Mouse (Mus musculus) embryo, embryonic 11.5 days (tissue): Measurements from ENCODE around the gene Arid5b.

Experiments
- DNase-seq: peaks from one replicate; pipeline ENCODE4 v3.0.0-alpha.2; 2012; ENCODE audit warnings: low read depth, low spot score

Arid5b gene

GRCm38 (mm10) chr10:68193561-68193960 lies 85.0 kb downstream of the Arid5b start:
- DNase-seq: no peak

DNA sequence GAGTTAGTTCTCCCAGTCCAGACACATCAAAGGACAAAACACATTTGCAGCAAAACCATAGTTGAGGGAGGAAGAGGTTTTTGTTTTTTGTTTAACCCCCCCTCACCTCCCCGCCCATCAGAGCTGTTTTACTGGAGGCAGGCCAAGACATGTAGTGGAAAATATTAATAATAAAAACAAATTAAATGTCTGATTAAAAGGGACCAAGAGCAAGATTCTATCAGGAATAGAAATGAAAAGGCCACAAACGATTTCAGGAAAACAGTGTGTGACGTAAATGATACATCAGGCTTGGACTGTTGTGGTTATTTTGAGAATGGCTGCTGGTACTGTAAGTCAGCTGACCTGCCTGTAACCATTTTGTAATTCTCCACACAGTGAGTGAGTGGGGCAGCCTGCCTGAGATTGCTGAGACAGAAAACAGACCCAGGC lies 85.7 kb downstream of the Arid5b start:
- no peak for DNase-seq

GRCm38 (mm10) chr10:68191691-68192380 lies 86.7 kb downstream of the Arid5b start:
- no peak for DNase-seq

- DNase-seq: no peak
Measured at GRCm38 (mm10) chr10:68191146-68191545, 87.4 kb downstream of the Arid5b start.

DNA sequence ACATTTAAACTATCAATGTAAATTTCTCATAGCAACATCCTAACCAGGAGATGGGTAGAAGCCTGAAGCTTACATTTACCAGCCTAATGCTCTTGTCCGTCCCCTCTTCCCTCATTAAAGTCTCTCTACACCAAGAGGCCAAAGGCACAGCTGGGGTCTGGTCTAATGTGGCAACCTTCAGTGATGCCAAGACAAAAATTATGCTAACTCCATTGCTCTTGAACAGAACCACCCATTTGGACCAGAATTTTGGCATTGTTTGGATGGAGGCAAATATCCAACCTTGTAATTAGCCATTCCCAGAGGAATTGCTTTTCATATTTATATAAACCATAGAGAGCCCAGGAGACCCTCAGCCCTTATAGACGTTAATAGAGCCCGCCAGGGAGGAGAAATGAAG lies 88.7 kb downstream of the Arid5b start:
- DNase-seq: no peak

GRCm38 (mm10) chr10:68183096-68183495 lies 95.4 kb downstream of the Arid5b start:
- DNase-seq: no peak

GRCm38 (mm10) chr10:68182266-68182665 lies 96.3 kb downstream of the Arid5b start:
- DNase-seq: no peak

DNA sequence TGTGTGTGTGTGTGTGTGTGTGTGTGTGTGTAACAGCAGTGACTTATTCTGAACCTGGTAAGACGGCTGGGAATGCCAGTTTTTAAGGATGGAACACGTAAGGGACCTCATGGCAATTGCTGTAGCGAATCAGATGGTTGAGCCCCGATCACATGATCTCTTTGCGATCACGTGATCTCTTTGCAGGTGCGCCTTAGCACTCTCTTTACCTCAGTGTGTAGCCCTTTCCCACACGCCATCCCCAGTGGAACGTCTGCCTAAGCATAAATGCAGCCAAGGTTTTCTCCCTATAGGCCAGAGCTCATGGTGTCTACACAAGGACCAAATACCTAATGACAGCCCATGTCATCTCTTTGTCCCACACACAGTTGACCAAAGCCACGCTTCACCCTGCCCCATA lies 97.4 kb downstream of the Arid5b start:
- no peak for DNase-seq

DNA sequence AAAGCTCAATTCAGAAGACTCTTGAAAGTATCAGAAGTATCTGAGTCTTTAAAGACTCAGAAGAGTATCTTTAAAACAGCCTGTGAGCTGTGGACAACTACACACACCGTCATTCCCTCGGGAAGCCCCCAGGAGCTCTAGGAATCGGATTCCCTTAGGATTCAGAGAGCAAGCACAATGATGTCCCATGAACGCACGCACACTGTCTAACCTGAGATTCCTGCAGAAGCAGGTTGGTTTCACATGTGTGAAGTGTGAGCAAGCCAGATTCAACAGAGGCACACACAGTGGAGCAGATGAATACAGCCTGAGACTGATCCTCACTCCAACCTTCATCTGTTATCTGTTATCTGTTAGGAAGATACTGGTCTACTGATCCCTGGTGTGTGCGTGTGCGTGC lies 97.8 kb downstream of the Arid5b start:
- no peak for DNase-seq

DNA sequence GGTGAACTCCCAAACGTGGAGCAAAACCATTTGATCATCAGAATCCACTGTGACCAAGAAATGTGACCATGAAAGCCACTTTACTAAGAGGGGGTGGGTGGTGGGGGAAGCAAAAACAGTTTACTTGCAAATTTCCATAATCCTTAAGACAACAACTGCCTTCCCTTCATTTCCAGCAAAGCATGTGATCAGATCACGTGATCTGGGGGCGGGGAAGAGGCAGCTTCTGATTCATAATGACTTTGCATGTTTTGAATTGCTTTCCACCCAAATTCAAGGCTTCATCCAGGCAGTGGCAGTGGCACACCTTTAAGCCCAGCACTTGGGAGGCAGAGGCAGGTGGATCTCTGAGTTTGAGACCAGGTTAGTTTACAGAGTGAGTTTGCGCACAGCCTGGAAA lies 98.4 kb downstream of the Arid5b start:
- DNase-seq: no peak

DNA sequence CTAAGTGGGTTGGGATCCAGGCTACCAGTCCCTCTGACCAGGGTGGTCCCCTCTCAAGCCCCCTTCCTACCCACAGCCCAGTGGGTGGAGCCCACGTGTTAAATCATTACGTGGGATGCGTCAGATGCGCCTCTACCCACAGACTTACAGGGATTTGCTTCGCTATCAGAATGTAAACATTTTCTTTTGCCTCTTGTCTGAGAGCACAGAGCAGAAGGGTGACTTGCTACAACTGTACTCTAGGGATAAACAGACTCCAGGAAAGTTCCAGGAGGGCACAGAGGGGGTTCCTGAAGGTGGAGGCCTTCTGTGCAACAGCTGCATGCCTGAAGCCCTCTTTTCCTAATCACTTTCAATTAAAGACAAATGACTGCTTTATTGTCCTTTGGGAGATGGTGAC lies 98.8 kb downstream of the Arid5b start:
- DNase-seq: no peak

- DNase-seq: no peak
Measured at GRCm38 (mm10) chr10:68179339-68179738, 99.2 kb downstream of the Arid5b start.

DNA sequence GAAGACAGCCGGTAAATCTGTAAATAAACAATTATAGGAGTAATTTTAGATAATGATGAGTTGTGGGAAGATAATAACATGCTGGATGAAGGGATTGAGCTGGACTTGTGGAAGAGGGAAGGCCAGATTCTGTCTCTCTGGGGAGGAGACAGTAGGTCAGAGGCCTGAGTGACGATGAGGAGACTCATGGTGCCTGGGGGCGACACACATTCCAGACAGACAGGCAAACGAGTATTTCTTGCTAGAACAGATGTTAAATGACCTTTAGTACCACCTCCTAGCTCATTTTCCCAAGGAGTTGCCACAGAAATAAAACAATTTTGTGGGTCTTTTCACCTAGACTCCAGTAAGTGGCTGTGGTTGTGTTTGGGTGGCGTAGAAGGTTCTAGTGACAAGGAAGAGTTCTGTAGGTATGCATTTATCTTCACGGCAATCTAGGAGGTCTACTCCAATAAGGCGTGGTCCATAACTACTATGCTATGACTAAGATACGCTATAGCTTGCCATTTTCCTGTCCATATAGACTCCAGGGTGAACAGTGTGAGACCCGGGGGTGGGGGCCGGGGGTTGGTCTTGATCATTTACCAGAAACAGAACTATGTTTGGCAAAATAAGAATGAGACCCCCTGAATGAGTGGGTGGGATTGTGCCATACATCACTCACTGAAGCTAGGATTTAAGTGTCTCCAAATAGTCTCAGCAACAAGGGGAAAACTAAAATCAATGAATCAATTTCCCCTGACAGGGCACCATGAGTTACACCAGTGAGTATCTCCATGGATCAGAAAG lies 100.6 kb downstream of the Arid5b start:
- no peak for DNase-seq

- no peak for DNase-seq
Measured at GRCm38 (mm10) chr10:68175811-68176210, 102.7 kb downstream of the Arid5b start.

GRCm38 (mm10) chr10:68173634-68174033 lies 104.9 kb downstream of the Arid5b start:
- DNase-seq: no peak

- no peak for DNase-seq
Measured at GRCm38 (mm10) chr10:68172906-68173305, 105.6 kb downstream of the Arid5b start.

- DNase-seq: no peak
Measured at GRCm38 (mm10) chr10:68171974-68172373, 106.6 kb downstream of the Arid5b start.

DNA sequence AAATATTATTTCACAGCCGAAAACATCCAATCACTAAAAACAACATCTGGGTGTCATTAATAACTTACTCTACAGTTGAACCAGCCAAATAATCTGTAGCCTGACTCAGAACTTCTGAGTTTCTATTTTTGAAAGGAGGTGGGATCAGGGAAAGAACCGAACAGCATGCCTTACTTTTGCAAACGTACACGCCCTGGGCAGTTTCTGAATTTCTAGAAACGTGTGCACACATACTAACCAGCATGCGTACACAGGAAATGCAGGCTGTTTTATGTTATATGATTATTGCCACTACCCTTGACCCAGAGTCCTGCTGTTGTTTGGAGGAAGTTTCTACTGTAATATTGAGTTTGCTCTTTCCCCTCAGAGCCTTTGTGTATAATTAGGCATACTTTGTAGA lies 109.9 kb downstream of the Arid5b start:
- DNase-seq: no peak

- DNase-seq: no peak
Measured at GRCm38 (mm10) chr10:68168141-68168540, 110.4 kb downstream of the Arid5b start.

- no peak for DNase-seq
Measured at GRCm38 (mm10) chr10:68167118-68167517, 111.4 kb downstream of the Arid5b start.

- DNase-seq: no peak
Measured at GRCm38 (mm10) chr10:68166695-68167086, 111.8 kb downstream of the Arid5b start.

- DNase-seq: no peak
Measured at GRCm38 (mm10) chr10:68165709-68166694, 112.5 kb downstream of the Arid5b start.
